Comparison of ENCODE assay signal across 7 mouse cellular contexts in the genomic region with DNA sequence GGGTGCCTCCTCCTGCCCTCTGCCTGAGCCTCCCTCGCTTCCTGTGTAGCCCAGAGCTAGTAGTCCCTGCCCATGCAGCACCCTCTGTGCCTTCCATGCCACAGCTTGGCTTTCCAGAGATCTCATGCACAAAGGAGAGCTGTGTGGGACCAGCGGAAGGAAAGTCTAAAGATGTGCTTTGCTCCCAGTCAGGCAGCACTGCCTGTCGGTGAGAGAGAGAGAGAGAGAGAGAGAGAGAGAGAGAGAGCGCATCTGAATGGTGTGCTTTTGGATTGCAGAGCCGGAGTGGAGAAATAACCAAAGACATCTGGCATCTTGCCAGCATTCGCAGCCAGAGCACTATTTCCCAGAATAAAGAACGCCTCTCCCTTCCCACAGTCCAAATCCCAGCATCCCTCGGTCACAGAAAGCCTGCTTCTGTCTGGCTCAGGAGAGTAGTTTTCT.
A peak's percentile ranks its signal among the peaks of the same experiment; 100 is the strongest.
DNase-seq lines count a peak whose midpoint lies in the region; ATAC-seq lines count a peak whose summit lies in the region.

No protein-coding gene starts in this region.

- no peaks in the 10 kb centered on the region for H3K9me3 ChIP-seq in neural tube, embryonic 11.5 days (ENCODE audit: control insufficient read depth, low read length)
- H3K9me3 ChIP-seq in heart, embryonic 13.5 days = no peaks in the 10 kb centered on the region
- H3K9me3 ChIP-seq in midbrain, embryonic 16.5 days (replicated peaks; ENCODE audit: control insufficient read depth, low read length, poor library complexity, severe bottlenecking) = no peaks in the 10 kb centered on the region

- H3K36me3 ChIP-seq in neural tube, embryonic 11.5 days (ENCODE audit: control insufficient read depth, insufficient read depth, low read length) = no peaks in the 10 kb centered on the region
- no peaks in the 10 kb centered on the region for H3K36me3 ChIP-seq in heart, embryonic 13.5 days
- no peaks in the 10 kb centered on the region for H3K36me3 ChIP-seq in midbrain, embryonic 16.5 days (ENCODE audit: control insufficient read depth, insufficient read depth, low read length)

- no peak overlapping the region for H3K4me2 ChIP-seq in neural tube, embryonic 11.5 days (ENCODE audit: low read depth)
- peak overlapping the region; percentile 56 for H3K4me2 ChIP-seq in heart, embryonic 13.5 days
- H3K4me2 ChIP-seq in midbrain, embryonic 16.5 days (ENCODE audit: low read length) = peak overlapping the region; percentile 1

- DNase-seq in neural tube, embryonic 11.5 days (ENCODE audit: low spot score) = peak; percentile 26
- no peak for DNase-seq in neural tube, embryonic 10.5 days (ENCODE audit: extremely low spot score, low spot score)
- peak; percentile 66 for DNase-seq in fibroblast of lung, adult 2 months (ENCODE audit: low read depth)
- DNase-seq in layer of hippocampus, postnatal 36 days = peak; percentile 38 to 59
- DNase-seq in thymus, postnatal 10 days (ENCODE audit: low spot score in 2 of 2) = no peak

- no peak overlapping the region for H3K4me3 ChIP-seq in neural tube, embryonic 11.5 days (ENCODE audit: low read depth, low read length)
- H3K4me3 ChIP-seq in heart, embryonic 13.5 days = peak overlapping the region; percentile 12
- no peak overlapping the region for H3K4me3 ChIP-seq in midbrain, embryonic 16.5 days (ENCODE audit: low read depth, low read length)

- 66% methylated on average over 8 of the region's 8 CpGs for WGBS in neural tube, embryonic 11.5 days
- WGBS in heart, embryonic 13.5 days = 16% methylated on average over 8 of the region's 8 CpGs
- WGBS in midbrain, embryonic 16.5 days = 32% methylated on average over 8 of the region's 8 CpGs

- H3K27ac ChIP-seq in neural tube, embryonic 11.5 days (ENCODE audit: low read depth, low read length) = 0 out of 2 replicates have a peak overlapping the region, but pooled peaks have one; percentile 15
- peak overlapping the region; percentile 62 for H3K27ac ChIP-seq in heart, embryonic 13.5 days (replicated peaks)
- peak overlapping the region; percentile 61 for H3K27ac ChIP-seq in midbrain, embryonic 16.5 days (ENCODE audit: low read length)

- no peak overlapping the region for H3K9ac ChIP-seq in neural tube, embryonic 11.5 days (ENCODE audit: low read length)
- peak overlapping the region; percentile 59 for H3K9ac ChIP-seq in heart, embryonic 13.5 days
- H3K9ac ChIP-seq in midbrain, embryonic 16.5 days (ENCODE audit: low read depth, low read length) = peak overlapping the region; percentile 43; the same call in 1 of the 2 replicates

- H3K27me3 ChIP-seq in neural tube, embryonic 11.5 days (ENCODE audit: control insufficient read depth, insufficient read depth, low read length) = no peaks in the 10 kb centered on the region
- H3K27me3 ChIP-seq in heart, embryonic 13.5 days (replicated peaks) = no peaks in the 10 kb centered on the region
- H3K27me3 ChIP-seq in midbrain, embryonic 16.5 days (ENCODE audit: control insufficient read depth, insufficient read depth, low read depth, low read length) = no peaks in the 10 kb centered on the region

- H3K4me1 ChIP-seq in neural tube, embryonic 11.5 days (ENCODE audit: control insufficient read depth, insufficient read depth, low read length) = peaks cover 4% of the 10 kb centered on the region; the same call in 1 of the 2 replicates
- H3K4me1 ChIP-seq in heart, embryonic 13.5 days = peaks cover 15% of the 10 kb centered on the region
- peaks cover 11% of the 10 kb centered on the region for H3K4me1 ChIP-seq in midbrain, embryonic 16.5 days (ENCODE audit: control insufficient read depth, insufficient read depth, low read length)

- ATAC-seq in neural tube, embryonic 11.5 days (ENCODE audit: insufficient read depth, low FRiP score, low TSS enrichment) = no peak
- ATAC-seq in heart, embryonic 13.5 days (ENCODE audit: extremely low read depth, insufficient number of reproducible peaks, low FRiP score, low TSS enrichment) = peak; percentile 31; the same call in 1 of the 2 replicates
- peak; percentile 75 for ATAC-seq in midbrain, embryonic 16.5 days

Comparison
In these comparisons a context has a peak if more than half of its experiments do, and no peak if none do; other contexts are left out.
1. DNase-seq: peak in neural tube, embryonic 11.5 days (single experiment), fibroblast of lung, adult 2 months (single experiment) and layer of hippocampus, postnatal 36 days (2 of 2); none in neural tube, embryonic 10.5 days (single experiment) and thymus, postnatal 10 days (0 of 2).
2. Peak in every context shown above with its lines, with median percentiles within 50 percentile points of each other: H3K27ac ChIP-seq.